Mouse (Mus musculus) frontal cortex, postnatal 36 days (tissue): Measurements from ENCODE around the gene Ankrd16.

Source experiments
- DNase-seq, 2 experiments: peaks; one replicate each; pipeline ENCODE4 v3.0.0; 2022; ENCODE audit warnings: low spot score in 2 of 2

Ankrd16 gene

DNA sequence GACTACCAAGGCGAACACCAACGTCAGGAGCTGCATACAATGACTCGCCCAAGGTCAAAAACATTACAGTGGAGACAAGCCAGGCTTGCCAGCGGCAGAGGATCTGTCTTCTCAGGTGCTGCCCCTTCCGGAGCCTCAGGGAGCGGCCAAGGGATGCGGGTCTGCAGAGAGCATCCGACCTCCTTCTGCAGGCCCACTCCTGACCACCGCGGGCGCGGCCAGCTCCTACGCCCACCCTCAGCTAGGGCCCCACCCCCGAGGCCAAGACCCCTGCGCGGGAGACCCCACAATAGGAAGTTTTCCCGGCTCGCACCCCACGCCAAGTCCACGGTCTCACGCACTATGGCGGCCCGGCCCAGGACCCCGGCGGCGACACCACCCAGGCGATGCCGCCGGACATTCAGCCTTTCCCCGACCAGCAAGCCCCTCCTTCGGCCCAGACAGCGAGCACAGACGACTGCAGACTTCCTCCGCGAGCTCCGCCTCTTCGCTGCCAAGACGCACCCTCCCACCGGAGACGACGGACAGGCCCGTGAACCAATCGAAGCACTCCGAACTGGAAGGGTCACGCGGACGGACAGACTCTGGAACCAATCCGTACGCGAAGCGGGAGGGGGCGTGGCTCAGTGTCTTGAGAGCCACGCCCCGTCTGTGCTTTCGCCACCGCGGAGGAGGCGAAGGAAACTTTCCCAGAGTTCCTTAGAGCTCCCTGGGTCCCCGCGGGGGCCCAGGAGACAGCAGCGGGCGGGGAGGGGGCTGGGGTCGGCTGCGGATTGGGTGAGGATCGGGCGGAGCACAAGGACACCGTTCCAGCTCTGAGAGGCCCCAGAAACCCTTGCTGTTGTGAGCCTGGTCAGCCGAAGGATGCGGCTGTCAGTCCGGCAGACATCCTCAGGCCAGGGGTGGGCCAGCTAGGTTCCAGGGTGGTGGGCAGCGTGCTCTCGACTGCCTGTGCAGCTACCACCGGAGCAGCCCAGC is at the start of gene Ankrd16, which contains the start of gene Fbh1:
TSS of gene Ankrd16 (plus strand) at position 786 of the 978 bp plus-strand sequence.
TSS of gene Fbh1 (minus strand) at position 492 of the 978 bp plus-strand sequence.
- peak; percentile 100 for DNase-seq

GRCm38 (mm10) chr2:11729091-11729490 is 48.6 kb upstream of the Ankrd16 start:
- DNase-seq, result no peak

- DNase-seq, result no peak
Measured at GRCm38 (mm10) chr2:11732978-11733377, 44.7 kb upstream of the Ankrd16 start.

GRCm38 (mm10) chr2:11735853-11736252 is 41.8 kb upstream of the Ankrd16 start:
- DNase-seq, result no peak

GRCm38 (mm10) chr2:11738794-11739193 is 38.9 kb upstream of the Ankrd16 start:
- no peak for DNase-seq

DNA sequence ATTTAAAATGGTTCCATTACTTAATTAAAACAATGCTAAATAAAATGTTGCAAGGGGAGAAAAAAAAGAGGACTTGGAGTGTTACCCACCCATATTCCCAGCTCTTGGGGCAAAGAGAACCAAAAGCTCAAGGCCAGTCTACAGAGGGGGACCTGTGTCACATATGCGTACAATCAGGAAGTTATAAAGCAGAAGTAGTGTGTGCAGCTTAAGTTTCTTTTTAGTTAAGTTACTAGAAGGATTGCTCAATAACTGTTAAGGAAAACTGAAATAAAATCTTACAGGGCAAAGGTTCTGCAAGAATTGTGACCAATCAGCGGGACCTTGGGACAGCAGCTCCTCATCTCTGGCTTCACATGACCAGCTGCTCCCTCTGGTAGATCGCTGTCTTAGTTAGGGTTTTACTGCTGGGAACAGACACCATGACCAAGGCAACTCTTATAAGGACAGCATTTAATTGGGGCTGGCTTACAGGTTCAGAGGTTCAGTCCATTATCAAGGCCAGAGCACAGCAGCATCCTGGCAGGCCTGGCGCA is 38.1 kb upstream of the Ankrd16 start:
- no peak for DNase-seq

DNA sequence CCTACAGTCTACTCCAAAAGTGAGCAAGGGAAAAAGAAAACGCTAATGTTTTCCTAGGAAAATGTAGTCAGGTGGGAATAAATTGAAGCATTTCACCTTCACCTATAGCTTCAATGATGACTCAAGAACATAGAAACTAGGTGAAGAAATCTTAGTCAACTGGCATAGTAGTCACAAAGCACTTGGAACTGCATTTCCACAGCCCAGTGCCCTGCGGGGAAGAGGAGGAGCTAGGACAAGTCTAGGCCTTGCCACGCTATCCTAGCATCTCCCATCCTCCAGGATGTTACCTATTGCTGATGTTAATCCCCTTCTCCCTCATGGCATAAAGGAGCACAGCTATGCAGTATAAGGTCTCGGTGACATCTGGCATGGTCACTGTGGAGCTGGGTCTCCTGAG is 15.1 kb upstream of the Ankrd16 start:
- DNase-seq, result no peak

DNA sequence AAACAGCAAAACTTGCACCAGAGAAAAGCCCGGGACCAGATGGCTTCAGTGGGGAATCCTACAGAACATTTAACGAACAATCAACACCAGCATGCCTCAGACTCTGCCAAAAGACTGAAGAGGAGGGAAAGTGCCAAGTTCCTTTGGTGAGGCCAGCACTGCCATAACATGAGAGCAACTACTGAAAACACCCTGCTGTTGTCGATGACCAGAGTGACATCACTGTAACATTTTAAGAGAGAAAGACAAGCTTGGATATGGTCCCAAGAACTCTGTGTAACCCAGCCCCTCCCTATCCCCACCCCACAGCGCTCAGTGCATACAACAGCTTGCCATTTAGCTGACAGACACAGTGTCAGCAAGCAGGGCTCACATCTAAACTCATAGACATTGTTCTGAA is 12.0 kb upstream of the Ankrd16 start:
- peak in 1 of 2 experiments; percentile 32 for DNase-seq

- no peak for DNase-seq
Measured at GRCm38 (mm10) chr2:11766485-11767160, 11.1 kb upstream of the Ankrd16 start.

DNA sequence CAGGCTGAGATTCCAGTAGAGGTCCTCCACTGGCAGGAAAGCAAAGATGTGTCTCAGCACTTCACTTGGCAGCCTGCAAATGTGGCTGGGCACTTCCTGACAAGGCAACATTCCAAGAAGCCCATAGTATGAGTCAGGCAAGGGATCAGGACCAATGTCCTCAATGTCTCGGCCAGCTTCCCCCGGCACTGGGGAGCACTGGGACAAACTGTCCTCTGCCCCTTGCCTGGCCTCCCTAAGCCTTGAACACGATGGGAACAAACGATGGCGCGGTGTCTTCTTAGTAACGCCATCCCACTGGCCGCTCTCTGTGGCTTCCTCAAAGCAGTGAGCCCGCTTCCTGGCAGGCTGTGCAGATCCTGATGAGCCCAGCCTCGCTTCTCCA is 10.5 kb upstream of the Ankrd16 start:
- DNase-seq, result no peak

- no peak for DNase-seq
Measured at GRCm38 (mm10) chr2:11771701-11772100, 6.0 kb upstream of the Ankrd16 start.

DNA sequence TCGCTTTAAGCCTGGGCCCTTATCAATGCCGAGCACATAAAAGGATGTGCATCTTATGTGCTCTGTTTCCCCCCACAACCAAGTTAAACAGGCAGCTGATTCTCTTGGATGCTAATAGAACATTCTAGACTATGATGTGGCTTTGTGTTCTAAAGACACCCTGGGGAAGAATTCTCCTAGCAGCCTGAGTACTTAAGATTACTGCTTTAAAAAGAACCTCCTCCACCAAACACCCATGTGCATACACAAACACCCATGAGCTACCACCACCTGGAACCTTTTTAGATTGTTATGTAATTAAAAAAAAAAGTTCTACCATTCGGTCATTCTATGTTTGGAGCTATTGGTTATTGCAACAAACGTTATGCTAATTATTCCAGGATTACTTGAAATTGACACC is 5.3 kb upstream of the Ankrd16 start:
- DNase-seq, result peak in 1 of 2 experiments; percentile 34

DNA sequence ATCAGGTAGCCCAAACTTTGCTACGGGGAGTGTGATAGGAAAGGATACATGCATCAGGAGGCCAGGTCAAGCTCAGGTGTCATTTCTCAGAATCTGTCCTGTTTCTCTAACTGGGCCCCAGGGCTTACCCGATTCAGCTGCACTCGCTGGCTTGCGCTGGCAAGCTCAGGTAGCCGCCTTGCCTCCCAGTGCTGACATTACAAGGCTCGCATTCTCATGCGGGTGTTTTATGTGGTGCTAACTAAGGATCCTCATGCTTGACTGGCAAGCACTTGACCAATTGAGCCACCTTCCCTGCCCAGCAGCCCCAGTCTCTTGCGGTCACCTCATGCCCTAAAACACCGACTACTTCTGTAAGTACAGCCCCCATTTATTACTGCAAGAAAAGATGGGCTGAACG is 3.2 kb upstream of the Ankrd16 start:
- no peak for DNase-seq

- DNase-seq, result no peak
Measured at GRCm38 (mm10) chr2:11775121-11775520, 2.6 kb upstream of the Ankrd16 start.

DNA sequence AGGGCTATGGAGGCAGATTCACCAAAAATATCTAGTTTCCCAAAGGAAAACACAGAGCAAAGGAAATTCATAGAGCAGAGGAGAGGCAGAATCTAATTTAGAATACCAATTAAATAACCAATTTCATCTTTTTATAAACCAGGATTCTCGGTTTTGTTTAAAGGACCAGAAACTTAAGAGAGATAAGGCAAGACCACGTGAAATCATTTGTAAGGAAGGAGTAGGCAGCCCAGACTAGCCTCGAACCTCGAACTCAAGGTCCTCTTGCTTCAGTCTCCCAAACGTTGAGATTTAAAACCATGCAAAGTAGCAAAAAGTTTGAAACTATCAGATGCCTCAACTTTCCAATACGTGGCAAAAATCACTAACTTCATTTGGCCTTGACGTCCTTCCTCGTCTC is 1.3 kb upstream of the Ankrd16 start:
- DNase-seq, result no peak

GRCm38 (mm10) chr2:11778087-11778823 is 579 bp downstream of the Ankrd16 start:
- DNase-seq, result peak; percentile 82 to 85

DNA sequence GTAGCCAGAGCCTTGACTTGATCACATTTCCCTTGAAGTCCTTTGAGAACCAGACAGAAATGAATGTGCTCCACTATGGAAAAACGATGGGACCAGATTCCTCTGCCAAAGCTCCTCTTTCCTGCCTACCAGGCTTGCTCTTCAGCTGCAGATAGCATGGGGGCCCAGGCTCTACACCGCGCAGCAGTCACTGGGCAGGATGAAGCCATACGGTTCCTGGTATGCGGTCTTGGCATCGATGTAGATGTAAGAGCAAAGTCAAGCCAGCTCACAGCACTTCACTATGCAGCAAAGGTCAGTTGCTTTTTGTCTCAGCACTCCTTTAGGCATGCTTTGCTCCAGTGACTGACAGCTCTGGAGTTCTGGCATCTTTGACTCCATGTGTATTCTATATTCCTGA is 6.5 kb downstream of the Ankrd16 start:
- DNase-seq, result no peak

- no peak for DNase-seq
Measured at GRCm38 (mm10) chr2:11794668-11795067, 17.0 kb downstream of the Ankrd16 start.

DNA sequence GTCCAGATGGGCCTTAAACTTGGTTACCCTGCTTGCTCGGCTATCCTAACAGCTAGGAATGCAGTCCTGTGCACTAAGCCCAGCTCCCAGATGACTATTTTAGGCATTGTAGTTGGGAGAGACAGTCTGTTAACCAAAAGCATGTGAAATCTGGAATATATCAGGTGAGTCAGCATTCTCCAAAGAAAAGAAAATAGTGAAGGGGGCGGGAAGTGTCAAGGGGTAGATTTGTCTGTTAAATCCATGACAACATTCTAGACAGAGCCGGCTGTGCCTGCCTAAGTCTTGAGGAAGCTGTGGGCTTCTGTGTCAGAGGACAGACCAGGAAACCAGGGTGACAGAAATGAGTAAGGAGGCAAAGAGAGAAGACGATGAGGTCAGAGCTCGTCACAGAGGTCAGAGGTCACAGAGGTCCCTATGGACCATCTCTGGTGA is 20.3 kb downstream of the Ankrd16 start:
- DNase-seq, result no peak

- DNase-seq, result no peak
Measured at GRCm38 (mm10) chr2:11801299-11801930, 23.7 kb downstream of the Ankrd16 start.
